Mouse (Mus musculus): ENCODE results near the gene Crtap.

The Crtap gene

DNA sequence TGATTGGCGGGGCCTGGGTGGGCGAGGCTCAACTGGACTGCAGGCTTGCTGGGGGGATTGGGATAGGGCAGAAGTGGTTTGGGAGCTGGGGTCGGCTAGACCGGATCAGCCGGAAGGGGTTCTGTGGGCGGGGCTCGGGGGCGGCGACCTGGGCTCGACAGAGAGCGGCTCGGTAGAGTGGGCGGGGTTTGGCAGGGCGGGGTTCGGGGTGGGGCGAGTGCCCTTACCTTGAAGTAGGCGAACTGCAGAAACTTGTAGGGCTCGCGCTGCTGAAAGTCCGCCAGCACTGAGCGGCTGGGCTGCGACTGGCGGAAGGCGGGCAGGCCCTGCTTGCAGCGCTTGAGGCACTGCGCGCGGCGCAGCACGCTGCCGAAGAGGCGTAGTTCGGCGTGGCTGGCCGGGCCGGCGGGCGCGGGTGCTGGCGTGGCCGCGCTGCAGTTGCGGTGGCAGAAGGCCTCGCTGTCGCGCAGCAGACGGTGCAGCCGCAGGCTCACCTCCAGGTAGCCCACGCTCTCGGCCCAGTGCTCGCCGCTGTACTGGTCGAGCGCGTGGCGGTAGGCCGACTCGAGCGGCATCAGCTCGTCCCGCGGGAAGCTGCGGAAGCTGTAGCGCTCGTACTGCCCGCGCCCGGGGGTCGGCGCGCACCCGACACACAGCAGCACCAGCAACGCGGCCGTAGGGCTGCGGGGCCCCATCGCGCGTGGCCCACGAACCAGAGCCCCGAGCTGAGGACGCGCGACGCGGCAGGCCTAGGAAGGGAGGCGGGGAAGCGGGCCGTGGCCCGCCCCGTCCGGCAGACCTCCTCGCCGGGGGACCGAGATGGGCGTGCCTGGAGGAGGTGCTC lies at the start of gene Crtap:
TSS of gene Crtap (minus strand) at position 771 of the 844 bp plus-strand sequence.
- DNase-seq = peak; percentile 74 to 75

DNA sequence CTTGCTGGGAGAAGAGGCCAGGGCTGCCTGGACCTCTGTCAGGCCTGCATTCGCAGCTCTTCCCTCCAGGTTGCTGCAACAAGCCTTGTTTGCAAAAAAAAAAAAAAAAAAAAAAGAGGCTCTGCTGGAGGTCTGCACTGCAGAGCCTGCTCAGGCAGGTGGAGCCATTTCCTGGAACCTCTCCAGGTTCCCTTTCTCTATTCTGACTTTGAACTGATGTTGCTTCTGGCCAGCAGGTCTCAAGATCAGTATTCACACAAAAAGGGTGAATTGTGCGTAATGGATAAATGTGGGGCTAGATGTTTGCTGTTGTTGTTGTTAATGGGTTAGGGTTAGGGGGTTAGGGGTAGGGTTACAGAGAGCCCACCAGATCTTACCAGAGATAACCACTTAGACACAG lies 45.2 kb upstream of the Crtap start:
- no peak for DNase-seq

DNA sequence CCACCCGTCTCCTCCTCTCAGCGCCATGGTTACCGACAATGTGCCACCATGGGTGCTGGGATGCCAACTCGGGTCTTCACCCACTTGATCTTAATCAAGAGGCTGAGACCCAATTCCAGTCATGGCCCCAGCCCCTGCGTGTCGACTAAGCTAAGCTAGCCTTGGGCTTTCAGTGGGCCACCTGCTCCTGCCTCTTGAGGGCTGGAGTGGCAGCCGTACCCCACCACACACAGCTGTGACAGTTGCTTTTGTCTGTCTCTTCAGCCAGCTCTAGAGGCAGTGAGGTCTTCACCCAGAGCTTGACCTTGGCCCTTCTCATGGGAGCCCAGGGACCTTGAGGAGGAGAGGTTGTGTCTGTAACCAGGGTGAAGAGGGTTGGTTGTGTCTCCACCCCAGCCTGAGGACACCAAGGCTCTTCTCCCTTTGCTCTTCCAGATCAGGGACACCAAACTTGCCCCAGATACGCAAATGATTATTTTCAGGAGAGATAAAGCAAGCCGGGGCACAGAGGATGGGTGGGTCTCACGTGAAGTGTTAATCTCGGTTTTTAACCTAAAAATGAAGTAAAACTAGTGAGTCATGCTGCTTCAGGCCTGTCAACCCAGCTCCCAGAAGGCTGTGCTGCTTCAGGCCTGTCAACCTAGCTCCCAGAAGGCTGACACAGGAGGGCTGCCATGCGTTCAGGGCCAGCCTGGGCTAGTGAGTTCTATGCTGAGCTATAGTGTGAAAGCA lies 37.8 kb upstream of the Crtap start:
- no peak for DNase-seq

DNA sequence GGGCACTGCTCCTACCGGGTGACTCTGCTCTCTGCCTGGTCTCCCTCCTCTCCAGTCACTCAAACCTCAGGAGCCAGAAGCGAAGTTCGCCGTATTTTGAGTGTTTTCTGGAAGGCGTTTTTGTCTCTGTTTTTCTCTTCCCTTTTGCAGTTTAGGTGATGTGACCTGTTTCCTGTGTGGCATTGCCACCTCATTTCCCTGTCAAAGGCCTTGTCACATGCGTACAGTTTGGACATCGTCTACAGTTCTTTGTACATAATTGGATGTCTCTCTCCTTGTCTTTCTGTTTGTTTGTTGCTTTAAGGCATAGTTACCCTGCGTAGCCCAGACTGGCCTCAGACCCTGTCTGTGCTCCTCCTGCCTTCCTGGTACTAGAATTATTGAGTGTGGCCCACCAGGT lies 37.0 kb upstream of the Crtap start:
- DNase-seq = no peak

DNA sequence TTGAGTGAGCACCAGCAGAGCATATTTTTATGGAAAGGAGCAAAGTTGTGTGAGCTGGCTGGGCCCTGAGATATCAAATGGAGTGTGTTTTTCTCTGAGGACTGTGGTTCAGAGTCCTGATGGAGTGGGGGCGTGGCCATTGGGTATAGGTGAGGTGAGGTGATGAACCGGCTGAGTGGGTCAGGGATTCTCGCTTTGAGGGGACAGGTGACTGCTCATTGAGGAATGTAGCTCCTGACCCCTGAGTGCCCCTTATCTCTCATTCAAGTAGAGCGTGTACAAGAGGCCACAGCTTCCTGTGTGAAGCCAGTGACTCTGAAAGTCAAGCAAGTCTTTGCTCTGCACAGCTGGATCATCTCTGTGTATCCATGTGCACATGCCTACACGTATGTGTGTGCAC lies 35.7 kb upstream of the Crtap start:
- no peak for DNase-seq

DNA sequence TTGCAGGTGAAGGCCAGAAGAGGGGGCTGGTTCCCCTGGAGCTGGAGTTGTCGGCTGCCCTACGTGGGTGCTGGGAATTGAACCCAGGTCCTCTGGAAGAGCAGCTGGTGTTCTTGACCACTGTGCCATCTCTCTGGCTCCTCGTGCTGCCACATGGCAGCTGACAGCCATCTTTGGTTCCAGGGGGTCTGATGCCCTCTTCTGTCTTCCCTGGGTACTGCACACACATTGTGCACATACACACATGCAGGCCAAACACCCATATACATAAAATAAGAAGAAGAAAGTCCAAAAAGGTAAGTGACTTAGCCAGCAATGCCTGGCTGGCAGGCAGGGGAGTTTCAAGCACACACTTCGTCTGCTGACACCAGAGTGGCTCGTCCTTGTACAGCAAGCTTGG lies 35.1 kb upstream of the Crtap start:
- no peak for DNase-seq

DNA sequence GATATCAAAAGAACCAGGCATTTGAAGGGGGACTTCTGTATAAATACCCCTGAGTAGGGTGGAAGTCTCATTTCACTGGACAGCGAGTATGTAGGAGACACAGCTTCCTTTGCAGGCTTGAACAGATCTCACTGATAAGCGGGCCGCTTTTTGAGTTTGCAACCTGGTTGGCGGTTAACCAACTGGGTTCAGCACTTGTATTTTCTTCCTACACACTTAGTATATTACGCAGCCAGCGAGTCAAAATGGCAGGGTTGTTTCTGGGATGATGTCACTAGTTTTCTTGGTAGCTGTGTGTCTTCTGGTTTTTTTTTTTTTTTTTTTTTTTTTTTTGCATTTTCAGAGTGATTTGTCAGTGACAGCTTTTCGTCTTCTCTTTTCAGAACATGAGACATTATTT lies 31.3 kb upstream of the Crtap start:
- no peak for DNase-seq

DNA sequence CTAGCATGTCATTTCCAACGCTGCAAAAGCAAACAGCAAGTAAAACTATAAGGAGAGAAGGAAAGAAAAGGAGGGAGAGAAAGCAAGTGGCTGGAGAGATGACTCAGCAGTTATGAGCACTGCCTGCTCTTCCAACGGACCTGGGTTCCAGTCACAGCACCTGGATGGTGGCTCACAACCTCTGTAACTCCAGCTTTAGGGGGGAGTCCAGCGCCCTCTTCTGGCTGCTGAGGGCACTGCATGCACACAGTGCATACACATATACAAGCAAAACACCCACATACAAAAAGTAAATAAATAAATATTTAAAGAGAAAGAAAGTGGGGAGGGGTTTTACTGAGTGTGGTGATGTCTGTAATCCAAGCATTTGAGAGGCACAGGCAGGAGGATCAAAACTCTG lies 30.6 kb upstream of the Crtap start:
- no peak for DNase-seq

DNA sequence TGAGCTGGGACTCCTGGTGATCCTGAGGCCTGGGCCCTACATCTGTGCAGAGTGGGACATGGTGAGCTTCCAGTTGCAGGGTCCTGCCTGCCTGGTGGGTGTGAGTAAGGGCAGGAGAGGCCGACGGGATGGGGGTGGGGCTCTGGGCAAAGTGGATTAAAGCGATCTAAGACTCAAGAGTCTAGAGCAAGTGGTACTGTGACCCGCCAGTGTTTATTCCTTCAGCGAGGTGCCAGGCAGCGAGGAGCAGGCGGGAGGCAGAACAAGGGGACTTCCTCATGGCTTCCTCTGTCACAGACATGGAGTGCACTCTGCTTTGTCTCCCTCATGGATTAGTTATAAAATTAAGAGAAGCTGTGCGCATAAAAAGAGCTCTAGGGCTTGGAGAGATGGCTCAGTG lies 30.0 kb upstream of the Crtap start:
- no peak for DNase-seq

DNA sequence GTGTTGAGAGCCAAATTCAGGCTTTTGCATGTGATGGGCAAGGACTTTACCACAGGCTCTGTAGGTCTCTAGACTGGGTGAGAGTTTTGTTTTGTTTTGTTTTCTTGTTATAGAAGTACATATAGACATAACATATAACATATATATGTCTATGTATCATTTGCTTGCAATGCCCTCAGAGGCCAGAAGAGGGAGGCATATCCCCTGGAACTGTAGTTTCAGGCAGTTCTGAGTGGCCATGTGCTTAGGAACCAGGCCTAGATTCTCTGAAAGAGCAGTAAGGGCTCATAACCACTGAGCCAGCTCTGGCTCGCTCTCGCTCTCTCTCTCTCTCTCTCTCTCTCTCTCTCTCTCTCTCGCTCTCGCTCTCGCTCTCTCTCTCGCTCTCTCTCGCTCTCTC lies 27.7 kb upstream of the Crtap start:
- DNase-seq = peak; percentile 58 to 65

DNA sequence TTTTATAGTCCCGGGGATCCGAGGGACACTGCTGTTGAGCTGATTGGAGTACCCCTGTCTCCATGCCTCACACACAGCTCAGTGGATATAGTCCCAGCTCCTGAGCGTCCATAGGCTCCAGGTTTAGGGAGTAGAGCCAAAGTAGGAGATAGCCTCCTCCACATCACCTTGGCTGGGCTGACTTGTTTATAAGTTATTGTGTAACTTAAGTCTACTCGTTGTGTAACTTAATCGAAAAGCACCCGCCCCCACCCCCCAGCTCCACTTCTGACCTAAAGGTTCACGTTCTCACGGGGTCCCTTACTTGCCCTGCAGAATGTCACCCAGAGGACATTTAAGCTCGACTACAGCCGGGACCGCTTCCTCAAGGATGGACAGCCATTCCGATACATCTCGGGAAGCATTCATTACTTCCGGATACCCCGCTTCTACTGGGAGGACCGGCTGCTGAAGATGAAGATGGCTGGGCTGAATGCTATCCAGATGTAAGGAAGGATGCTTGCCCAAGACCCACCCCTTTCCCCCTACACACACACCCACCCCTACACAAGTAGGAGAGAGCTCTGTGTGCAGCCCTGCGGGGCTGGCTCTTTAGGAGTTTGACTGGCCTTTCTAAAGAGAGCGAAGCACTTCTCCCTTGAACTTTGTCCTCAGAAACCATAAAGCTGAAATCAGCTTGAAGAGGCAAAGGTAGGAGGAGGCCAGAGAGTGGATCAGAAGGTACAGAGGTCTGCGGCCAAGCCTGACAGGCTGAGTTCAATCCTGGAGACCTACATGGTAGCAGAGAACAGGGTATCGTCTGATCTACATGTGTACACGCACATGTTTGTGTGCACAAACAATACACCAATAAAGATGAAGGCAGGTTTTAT lies 26.4 kb upstream of the Crtap start:
- DNase-seq = no peak

DNA sequence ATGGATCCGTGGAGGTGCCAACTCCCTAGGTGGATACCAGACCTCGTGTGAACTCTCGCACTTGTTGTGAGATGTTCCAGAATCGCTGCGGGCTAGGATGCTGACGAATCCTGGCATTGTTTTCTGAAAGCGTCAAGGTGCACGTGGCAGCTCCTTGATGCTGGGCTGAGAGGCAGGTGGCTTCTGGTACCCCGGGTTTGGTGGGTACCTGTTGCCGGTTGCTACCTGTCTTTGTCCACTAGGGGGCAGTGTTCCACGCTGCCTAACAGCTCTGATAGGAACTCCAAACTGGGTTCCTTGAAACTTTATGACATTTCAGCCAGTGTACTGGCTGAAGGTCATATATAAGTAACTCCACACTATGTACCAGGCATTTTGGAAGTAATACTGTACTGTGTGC lies 25.2 kb upstream of the Crtap start:
- DNase-seq = peak; percentile 74 to 85

DNA sequence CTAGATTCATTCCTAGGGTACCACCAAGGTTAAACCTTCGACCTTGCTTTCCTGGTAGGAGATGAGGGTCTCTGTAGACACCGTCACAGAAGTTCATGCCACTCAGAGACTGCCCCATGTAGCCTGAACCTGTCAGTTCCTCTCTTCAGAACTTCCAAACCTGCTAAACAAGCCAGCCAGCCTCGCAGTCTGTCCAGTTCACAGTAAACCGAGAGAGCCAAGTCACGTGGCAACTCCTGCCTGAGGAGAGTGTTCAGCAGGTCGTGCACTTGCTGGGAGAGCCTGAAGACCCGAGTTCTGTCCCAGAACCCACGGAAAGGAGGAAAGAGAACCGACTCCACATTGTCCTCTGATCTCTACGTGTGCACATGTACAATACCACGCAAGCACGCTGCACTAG lies 23.4 kb upstream of the Crtap start:
- no peak for DNase-seq

DNA sequence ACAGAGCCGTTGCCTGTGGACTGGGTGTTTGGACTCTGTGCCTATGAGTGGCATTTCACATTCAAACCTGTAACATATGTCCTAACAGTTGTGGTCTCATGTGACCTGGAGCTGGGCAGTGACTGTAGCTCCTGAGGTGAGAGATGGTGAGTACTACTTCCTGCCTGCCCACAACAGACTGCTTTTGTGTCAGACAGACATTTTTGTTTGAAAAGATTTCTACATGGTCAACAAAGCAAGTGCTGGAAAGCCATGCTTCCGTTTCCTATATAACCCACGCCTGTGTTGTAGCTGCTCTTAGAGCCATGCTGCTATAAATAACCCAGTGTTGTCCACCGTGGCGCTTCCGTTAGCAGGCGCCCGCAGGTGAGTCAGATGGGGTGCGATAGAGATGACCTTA lies 21.9 kb upstream of the Crtap start:
- no peak for DNase-seq

DNA sequence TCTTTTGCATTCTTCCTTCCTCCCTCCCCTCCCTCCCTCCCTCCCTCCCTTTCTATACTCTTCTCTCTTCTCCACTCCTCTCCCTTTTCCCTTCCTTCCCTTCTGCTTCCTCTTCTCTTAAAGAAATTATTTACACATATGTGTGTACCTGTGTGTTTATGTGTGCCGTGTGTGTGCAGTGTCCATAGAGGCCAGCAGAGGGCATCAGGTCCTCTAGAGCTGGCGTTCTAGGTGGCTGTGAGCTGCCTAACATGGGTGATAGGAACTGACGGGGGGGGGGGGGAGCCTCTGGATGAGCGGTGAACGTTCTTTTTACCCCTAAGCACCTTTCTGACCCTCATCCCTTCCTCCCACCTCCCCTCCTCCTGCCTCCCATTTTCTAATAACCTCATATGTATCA lies 20.8 kb upstream of the Crtap start:
- no peak for DNase-seq

DNA sequence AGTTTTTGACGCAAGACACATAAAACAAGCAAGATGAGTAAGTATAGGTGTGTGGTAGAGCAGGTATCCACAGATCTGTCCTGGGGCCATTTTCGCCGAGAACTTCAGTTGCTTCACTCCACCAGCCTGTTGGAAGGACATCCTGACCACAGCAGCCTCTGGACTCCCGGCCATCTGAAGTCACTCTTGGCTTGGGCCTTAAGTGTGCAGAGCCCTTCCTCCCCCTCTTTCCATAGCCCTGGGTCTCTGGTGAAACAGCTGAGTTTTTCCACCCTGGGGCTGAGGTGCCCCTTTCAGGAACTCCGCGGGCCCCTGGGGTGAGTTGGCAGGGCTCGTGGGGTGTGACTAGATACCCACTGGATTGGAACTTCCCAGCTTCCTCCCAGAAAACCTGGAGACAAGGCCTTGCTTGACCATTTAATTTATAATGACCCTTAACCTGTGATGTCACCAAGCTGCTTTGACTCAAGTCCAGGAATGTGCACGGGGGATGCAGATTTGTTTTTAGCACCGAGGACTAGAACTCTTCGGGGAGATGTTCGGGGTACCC lies 19.9 kb upstream of the Crtap start:
- DNase-seq = peak in 1 of 2 experiments; percentile 30

DNA sequence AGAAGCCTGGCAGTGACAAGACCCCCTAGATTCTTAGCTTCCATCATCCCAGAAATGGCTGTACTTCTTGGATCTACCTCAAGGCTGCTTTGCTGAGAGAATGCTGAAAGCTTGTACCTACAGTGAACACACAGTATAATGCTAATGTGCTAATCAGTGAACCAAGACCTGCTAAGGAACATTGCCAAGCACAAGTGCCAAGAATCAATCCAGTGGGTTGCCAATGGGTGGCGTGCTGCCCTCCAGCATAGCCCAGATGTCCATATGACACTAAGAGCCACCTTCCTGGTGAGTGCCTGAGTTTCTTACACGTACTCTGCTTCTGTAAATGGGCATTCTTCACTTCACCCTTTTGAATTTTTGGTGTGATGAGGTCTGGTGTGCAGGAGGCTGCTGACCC lies 17.2 kb upstream of the Crtap start:
- peak; percentile 74 to 76 for DNase-seq

DNA sequence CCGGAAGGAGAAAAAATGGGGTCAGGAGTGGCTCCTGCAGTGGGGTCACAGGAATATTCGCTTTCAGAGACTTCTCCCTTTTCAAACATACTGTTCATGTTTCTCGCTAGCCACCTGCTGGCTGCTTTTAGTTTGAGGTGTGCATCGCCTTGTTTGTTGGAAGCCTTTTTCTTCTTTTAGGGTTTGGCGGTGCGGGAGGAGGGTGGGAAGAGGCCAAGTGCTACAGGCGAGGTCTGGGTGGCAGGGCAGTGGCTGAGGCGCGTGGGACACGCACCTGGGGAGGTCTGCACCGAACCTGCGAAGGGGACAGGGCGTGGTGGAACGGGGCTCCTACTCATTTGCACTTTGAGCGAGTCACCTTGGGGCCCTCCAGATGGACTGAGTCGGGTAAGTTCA lies 11.2 kb upstream of the Crtap start:
- peak in 1 of 2 experiments; percentile 45 for DNase-seq

DNA sequence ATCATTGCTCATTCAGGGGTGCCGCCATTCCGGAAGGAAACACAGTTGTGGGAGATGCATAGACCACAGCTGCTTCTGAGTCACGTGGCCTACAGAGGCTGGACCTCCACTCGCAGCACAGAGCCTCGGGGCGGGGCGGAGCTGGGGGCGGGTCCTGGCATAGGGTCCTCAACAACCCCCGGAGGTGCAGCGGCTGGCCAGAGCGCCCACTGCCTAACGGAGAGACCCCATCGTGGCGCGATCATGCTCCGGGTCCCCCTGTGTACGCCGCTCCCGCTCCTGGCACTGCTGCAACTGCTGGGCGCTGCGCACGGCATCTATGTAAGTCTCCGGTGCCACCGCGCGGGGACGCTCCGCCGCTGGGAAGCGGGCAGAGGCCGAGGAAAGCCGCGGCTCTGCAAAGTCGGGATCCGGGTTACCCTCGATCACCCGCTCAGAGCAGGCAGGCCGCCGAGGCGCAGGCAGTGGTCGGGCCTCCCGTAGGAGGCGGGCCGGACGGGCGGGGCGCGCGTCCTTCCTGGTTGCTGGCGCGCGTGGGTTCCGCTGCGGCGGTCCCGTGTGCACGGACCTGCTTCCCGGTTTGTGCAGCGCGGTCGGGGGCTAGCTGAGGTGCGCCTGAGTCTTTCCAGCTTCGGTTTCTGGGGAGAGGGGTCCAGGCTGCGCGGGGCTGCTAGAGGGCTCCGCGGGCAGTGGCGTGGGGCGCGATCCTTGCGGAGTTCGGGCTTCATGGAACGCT lies 10.6 kb upstream of the Crtap start, which contains the start of the genes Glb1 and Tmppe:
TSS of gene Glb1 (plus strand) at position 128 of the 736 bp plus-strand sequence.
TSS of gene Tmppe (plus strand) at position 157 of the 736 bp plus-strand sequence.
- peak; percentile 83 to 87 for DNase-seq

DNA sequence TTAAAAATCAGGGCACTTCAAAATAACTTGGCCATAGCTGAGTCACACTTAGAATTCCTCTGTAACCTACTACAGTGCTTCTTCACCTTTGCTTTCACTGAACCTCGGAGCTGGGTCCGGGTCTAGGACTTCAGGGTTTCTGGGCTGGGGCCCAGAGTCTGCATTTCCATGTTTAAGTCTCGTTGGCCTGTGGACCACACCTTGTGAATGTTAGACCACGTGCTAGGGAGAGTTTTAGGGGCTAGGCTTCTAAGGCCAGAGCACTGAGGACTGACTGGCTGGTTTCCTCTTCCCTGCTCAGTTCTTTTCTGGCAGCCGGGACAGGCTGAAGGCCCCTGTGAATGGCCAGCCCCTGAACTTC lies 10.1 kb upstream of the Crtap start:
- DNase-seq = no peak

DNA sequence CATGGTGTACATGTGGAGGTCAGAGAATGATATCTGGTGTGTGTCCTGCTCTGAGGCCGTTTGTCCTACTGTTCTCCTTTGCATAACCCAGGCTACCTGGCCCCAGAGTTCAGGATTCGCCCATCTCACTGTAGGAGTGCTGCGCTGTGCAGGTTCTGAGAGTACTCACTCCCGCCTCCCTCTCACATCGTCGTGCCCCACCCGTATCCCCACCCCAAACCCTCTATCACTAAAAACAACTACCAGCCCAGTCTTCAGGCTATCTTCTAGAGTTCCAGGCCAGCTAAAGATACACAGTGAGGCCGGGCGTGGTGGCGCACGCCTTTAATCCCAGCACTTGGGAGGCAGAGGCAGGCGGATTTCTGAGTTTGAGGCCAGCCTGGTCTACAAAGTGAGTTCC lies 9.2 kb upstream of the Crtap start:
- DNase-seq = no peak

DNA sequence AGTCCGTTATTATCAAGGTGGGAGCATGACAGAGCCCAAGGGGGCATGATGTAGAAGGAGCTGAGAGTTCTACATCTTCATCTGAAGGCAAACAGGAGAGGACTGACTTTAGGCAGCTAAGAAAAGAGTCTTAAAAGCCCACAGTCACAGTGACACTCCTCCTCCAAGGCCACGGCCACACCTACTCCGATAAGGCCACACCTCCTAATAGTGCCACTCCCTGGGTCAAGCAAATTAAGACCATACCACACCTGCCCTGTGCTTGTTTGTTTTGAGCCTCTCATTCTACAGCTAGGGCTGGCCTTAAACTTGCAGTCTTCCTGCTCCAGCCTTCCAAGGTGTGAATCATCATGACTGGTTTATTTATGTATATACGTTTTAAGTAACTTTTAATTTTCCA lies 4.8 kb upstream of the Crtap start:
- DNase-seq = no peak

All from cerebellum, postnatal 10 days (tissue).